Mouse (Mus musculus) ovary, adult 18-20 months (tissue): Measurements from ENCODE around the gene Ccdc130.
A peak's percentile ranks its signal among the peaks of the same experiment; 100 is the strongest.

Source experiments
- DNase-seq: peaks from one replicate; pipeline ENCODE4 v3.0.0; 2022; ENCODE audit warnings: low spot score, mixed read lengths

Ccdc130 gene

DNA sequence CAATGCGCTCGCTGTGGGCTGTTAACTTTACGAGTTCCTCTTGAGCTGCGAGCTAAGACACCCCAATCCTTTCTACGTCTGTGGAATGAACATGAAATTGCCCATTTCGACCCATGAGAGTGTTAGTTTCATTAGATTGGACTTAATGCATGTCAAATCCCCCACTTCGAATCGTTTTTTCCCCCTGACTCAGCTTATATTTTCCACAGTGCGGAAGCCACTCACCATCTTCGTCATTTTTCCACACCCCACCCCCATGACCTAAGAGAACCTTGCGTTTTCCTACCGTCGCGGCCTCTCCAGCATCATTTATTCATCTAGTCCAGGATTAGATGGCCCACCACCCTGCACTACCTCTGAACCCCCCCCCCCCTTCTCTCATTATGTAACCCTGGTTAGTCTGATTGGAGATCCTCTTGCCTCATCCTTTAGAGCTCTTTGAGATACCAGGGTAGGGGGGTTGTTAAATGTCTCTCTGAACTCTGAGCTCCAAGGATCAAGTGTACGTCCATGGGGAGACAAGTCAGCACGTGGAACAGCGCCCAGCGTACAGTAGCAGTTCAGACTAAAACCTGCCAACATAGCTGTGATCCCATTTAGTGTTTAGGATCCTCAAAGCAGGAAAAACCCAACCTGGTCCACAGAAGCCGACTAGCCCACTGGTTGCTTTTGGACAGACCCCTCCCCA lies 32.5 kb downstream of the Ccdc130 start:
- DNase-seq: no peak

DNA sequence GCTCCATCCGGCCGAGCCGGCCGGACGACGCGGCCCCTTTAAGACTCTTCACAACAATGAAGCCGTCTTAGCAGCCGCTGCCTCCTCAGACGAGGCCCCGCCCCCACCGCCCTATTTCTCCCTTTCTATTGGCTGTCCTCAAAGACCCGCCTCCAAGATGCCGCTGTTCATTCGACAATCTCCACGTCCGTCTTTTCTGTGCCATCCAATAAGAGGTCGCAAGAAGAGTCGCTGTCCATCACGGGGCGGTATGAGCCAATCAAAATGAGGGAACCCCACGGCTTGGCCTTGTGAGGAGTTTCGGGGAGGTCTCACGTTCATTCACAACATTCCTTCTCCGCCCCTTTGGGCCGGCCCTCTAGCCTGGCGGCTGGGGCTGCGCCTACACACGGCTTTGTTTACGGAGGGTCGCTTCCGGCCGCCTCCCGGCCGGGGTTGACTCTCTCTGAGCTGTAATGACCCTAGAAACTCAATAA lies 33.1 kb downstream of the Ccdc130 start, which contains the start of gene Zswim4:
Zswim4 (minus strand) TSS at position 58 of the 476 bp plus-strand sequence.
- DNase-seq: peak; percentile 98

DNA sequence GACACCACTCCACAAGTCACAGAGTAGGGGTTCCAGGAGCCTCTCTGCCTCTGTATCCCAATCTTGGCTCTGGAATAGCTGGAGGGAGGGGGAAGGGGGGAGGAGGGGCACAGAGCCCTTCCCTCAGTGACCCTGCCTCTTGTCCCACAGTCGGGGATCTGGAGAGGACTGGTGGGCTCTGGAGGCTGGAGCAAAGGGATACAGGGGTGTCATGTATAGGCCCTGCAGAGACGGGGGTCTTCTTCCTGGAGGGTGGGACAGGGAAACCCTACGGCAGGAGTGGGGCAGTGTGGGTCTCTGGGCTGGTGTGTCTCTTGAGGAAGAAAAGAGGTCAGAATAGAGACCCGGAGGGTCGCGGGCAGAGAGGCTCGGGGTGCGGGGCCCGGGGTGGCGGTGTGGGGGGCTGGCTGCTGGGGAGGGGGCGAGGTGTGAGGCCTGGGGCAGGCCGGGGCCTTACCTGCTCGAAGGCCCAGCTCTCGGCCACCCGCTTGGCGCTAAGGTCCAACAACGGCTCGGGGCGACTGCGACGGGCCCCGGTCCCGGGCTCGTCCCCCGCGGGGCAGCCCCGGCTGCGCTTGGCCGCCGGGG lies 33.7 kb downstream of the Ccdc130 start:
- DNase-seq: no peak

DNA sequence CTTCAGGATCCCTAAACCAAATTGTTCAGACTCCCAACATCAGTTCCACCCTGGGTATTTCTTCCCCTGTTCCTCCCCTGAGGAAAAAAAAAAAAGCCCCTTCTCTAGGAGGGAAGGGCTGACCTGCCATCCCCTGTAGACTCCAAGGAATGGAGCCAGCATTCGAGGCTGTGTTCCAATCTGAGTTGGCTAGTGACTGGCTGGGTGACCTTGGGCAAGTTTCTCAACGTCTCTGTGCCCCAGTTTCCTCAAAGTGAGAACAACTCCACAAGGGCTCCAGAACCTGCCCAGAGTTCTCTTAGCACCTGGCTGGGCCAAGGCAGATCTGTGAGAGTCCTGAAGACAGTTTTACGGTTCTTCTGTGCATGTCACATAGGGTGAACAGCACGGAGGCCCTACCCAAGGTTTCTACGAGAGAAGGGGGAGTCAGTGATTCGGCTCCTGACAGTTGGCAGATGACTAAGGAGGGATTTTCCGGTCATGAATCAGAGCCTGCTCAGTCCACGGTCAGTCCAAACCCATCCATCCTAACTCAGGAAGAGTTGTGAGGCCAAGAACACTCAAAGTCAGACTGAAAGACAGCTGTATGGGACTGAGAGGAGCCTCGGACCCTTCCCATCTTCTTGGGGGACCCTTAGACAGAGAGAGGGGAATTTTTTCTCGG lies 34.3 kb downstream of the Ccdc130 start:
- no peak for DNase-seq

DNA sequence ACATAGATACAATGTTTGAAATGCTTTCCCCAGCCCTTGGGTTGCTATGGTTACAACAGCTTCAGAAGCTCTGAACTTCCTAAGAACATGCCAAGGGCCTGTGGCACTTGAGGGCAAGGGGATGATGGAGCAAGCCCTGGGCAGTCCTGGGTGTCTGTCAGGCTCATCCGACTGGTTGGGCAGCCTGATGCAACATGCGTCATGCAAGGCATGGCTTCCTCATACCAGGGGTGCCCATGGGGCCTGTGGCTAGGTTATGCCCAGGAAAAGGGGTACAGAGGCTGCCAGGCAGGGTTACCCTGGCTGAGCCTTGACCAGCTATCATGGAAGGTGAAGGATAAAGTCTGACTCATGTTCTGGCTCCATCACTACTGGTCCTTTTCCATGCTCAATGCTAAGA lies 37.1 kb downstream of the Ccdc130 start:
- DNase-seq: no peak

DNA sequence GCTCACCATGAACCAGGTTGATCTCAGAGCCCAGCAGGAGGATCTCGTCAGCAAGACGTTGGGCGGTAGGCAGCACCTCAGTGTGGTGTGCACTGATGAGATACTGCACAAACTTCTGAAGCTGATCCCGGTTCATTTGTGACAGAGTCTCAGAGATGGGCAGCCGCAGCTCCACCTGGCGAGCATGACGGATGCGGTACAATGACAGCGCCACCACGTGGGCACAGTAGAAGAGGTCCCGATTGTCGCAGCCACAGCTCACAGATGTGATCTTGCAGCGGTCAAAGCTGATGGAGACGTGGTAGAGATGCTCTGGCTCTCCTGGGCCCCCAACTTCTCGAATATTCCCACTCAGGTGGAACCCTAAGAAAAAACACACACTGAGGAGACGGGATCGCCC lies 39.4 kb downstream of the Ccdc130 start:
- DNase-seq: no peak

DNA sequence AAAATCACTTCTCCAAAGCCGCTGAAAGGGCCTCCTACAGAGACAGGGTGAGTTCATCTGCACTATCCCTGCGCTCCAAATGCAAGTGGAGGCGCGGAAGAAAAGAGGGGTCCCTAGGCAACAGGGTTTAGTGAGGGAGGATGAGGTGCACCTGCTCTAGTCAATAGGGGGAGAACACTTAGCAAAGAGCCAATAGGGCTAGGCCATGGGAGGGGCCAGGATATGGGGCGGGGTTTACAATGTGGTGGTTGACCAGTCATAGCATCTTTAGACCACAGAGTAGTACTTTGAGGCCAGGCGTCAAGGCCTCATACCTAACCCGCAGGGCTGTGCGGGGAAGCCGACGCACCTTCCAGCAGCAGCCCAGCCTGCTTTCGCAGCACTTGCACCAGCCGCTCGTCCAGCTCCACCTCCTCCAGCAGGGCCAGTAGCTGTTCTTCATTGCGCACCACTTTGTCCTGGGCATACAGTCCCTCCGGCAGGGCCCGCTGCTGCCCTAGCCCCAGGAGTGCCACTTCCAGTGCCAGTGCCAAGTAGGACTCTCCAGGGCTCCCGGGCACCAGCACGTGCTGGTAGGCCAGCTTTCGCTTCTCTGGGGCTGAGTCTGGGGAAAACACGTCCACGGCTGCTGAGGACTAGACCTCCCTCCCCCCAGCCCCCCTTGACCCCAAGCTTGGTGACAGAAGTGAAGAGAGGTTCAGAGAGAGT lies 46.7 kb downstream of the Ccdc130 start:
- DNase-seq: no peak

DNA sequence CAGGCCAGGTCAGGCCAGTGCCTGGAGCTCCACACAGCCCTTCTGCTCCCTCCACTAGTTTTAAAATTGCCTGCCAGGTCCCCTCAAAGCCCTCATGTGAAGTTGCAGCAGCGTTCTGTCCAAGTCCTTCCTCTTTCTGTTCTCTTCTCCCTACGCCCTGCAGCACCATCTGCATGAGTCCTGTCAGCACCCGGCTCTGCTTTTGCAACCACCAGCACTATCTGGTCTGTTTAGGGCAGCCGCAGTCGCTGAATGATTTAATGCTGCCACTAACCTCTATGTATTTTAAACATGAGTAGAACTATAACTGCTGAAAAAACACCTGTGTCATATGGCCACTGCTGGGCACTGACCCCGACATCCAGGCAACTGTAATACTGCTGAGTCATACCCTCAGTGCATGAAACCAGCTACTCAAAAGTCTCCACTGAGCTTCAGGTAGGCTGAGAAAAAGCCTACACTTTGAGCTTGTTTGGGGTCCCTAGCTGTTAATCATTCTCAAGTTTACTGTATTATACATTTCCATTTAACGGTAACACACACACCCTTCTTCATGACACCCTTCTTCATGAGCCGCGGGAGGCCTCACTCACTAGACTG lies 47.5 kb downstream of the Ccdc130 start:
- DNase-seq: no peak

DNA sequence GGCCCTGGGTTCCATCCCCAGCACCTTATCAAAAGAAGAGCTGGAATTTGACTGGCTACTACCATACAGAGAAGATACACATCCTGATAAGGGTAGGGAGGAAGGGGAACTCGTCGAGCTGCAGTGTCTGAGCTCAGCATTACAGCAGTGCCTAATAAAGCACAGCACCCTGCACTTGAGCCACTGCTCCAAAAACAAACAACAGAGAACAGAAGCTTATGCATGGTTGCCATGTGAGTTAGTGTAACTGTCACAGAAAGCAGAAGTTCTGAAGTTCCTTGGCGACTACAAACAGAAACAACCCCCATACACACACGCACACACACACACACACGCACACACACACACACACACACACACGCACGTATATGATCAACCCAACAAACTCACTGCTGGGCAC lies 50.1 kb downstream of the Ccdc130 start:
- no peak for DNase-seq

DNA sequence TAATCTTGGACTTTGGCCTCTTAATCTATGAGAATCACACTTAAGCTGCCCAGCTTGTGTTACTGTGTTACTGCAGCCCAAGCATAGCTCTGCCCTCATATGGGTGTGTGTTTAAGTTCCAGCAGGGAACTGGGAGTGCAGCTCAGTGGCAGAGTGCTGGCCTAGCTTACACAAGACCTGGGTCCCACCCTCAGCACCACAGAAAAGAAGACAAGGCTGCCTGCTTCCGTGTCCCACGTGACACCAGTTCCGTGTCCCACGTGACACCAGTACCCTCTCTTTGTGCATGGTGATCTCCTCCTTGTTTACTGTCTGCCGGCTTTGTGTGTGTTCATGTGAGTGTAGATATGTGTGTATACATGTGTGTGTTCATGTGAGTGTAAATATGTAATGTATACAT lies 52.0 kb downstream of the Ccdc130 start:
- no peak for DNase-seq

DNA sequence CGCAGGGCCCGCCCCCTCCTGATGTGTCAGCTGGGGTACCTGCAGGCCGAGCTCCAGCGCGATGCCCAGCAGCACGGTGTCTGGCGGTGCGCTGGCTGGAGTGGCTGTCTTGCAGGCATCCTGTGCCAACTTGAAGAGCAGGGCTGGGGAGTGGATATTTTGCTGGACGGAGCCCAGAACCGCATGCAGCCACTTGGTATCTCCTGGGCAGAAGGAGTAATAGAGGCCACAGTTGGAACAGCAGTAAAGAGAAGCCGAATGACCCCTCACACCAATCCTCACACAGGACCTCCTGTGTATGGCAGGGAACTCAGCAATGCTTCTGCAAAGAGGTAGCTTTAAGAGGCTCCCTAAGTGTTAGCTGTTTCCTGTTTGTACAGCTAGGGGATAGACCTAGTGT lies 53.0 kb downstream of the Ccdc130 start:
- DNase-seq: no peak

DNA sequence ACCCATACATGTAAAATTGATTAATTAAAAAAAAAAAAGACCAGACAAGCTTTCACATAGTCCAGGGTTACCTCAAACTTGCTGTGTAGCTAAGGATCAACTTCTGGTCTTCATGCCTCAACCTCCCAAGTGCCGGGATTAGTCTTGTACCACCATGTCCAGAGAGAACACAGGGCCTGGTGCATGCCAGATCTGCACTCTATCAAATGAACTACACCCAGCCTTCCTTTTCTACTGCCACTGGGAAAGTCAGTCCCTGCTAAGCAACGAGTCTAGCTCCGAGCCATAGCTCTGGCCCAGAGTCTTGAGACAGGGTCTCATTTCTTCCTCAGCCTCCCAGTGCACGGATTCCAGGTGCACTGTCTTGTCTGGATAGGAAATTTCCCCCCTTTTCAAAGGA lies 56.9 kb downstream of the Ccdc130 start:
- DNase-seq: no peak

DNA sequence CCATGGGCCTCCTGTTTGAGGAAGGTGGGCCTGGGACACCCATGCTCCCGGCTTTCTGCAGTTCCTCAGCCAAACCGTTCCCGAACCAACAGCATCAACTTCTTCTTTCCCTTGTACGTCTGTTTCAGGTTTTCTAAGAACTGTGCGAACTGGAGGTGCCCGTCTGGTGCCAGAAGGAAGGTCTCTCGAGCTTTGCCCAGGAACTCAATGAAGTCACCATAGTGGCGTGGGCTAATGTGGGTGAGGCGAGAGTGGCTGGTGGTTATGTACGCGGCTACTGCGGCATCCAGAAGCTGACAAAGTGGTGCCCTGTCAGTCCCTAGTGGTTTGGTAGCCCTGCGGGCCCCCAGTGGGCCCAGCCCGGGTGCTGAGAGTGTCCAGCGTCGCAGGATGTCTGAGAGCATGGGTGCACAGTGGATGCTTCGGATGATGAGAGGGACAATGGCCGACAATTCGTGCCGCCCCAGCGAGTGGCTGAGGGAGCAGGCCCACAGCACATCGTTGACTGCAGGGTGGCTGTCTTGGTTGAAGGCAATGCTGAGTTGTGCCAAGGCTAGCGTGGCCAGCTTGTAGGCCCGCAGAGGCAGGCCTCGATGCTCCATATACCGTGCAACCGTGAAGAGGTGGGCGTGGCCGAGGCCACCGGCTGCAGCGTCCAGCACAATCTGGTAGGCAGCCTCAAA lies 58.2 kb downstream of the Ccdc130 start:
- no peak for DNase-seq

DNA sequence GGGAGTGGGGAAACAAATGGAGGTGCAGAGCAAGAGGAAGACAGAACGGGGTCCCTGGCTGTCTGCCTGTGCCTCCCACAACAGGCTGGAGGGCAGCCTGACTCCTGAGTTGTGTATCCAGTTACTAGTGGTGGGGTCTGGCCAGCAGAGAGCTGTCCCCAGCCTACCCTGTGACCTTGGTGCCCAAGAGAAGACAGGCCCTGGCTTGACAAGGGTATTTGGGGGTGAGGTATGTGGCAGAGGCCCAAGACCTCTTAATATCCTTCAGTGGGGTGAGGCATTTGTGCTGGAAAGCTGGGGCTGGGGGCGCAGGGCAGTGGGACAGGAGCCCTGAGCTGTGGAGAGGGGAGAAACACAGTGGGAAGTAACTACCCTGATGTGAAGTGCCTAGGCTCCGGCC lies 59.0 kb downstream of the Ccdc130 start:
- DNase-seq: no peak

DNA sequence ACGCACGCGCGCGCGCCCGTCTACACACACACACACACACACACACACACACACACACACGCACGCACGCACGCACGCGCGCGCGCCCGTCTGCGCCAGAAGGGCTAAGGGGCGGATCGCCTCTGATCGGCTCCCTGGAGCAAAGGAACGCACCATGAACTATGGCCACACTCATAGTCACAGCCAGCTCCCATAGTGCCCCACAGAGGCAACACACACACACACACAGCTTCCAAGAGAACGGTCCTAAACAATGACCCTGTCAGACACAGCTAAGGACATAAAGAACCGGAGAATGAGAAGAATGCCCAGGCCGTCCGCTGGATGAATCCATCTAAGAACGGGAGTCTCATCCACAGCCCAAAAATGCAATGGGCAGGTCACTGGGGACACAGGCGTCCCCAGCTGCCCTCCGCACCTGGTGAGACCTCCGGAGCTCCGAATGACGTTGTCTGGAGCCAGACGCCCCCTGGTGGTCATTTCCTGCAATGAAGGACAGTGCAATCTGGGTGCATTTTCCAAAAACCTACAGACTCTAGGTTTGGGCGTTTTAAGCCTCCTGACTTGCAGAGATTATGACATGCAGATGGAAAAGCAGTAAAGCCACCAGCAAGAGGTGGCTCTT lies 59.9 kb downstream of the Ccdc130 start:
- no peak for DNase-seq

DNA sequence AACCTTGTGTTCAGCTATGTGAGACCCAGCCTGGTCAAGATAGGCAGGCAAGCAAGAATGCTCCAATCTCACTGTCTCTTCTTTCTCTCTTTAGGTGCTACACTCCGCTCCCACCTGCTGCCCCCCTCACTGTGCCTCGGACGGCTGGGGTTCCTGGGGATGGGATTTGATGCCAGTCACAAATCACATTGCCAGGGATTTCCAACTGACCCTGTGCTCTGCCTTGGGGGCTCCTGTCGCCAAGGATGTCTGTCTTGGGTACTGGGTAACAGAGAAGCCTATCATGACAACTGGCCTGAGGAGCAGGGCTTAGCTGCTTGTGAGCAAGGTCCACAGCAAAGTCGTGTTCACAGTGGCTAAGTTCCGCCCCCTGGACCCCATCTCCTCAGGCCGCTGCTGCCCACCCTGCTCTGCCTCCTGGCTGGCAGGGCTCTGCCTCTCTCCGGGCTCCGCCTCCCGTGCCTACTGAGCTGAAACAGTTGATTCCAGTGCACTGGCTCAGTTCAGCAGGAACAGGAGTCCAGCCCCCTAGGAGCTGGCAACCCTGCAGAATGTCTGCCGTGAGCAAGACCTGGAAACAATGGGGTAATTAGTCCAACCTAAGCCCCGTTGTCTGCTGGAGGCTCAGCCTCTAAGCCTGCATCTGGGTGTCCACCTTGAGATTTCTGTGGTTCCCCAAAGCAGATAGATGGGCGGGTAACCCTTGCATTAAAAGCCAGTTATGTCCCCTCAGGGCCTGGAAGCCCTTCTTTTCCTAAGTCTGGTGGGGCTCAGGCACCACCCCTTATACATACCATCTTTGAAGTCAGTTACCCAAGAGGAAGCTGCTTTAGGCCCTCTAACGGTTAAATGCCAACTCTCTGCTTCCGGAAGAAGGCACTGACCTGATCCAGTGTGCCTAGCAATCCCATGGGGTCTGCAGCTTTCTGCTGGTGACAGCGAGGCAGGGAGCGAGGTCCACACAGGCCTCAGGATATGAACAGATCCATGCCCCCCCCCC lies 61.5 kb downstream of the Ccdc130 start:
- no peak for DNase-seq

DNA sequence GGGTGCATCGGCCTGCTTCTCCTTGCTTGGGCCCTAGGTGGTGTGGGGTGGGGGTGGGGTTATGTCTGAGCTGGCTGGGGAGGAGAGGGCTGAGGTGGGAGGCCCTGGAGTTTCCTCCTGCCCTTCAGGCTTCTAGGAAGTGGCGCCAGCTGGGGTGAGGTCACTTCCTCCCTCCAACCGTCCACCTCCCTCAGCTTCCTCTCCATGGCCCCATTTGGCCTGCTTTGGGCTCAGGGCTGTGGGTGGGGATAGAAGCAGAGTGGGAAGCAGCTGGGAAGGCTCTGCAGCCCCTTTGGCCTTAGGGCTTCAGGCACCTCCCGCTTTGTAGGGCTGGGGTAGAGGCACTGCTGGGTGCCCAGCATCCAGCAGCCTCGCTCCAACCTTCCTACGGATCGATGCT lies 62.4 kb downstream of the Ccdc130 start:
- no peak for DNase-seq
